Mouse (Mus musculus) MN1 (cell line): ENCODE measurements around the gene Cyp2d12.
"Not testable (repeated sequence)": the region's sequence is repeated elsewhere in the genome, so short reads cannot be mapped to it uniquely, and the experiment has no call there.

Source experiments
- DNase-seq: peaks from one replicate; pipeline ENCODE4 v3.0.0-alpha.2; 2016; ENCODE audit warnings: low spot score

Gene Cyp2d12

DNA sequence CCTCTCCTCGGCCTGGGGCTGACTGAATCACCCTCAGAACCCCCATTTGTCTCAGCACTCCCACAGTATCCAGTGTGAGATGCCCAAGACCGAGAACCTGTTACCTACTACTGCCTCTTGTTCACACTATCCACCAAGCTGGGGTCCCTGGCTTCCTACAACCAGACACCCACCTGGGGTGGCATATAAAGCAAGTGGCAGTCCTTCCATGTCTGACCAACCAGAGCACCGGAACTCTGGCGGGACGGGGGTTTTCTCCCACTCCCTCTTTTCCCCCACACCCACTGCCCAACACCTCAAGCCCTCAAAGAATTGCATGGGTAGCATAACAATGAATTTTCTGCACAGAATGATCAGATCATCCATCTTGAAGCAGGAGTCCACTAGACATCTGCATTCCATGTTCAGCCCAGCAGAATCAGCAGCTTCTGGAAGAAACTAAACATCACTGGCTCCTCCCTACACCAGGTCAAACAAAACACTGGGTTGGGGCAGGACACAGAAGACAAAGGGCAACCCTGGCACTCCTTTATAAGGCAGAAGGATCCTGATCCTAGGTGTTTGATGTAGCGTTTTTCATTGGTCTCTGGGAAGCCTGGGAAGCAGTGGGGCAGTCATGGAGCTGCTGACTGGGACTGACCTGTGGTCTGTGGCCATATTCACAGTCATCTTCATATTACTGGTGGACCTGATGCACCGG is at the start of gene Cyp2d12:
Gene Cyp2d12 (plus strand): TSS at position 542 of the 700 bp plus-strand sequence.
- DNase-seq, result no peak

DNA sequence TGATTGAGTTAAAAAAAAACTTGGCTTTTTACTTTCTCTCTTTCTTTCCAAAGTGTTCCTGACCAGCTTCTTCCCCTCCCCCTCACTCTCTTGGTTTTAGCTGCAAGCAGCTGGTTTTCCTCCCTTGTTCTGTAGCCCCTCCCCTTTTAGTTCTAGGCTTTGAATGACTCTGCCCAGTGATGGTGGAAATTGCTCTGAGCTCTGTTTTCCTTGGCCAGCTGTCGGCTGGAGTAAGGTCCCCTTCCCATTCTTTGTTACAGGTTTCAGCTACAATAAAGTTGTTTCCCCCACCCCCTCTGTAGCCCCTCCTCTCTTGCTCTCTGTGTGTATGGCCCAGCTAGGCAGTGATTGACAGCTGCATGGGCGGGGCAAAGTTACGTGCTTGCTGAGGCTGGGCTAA is 47.9 kb upstream of the Cyp2d12 start:
- no peak for DNase-seq

- DNase-seq, result not testable (repeated sequence)
These were observed 47.1 kb upstream of the Cyp2d12 start for GRCm38 (mm10) chr15:82507740-82508139.

- not testable (repeated sequence) for DNase-seq
These were observed 45.4 kb upstream of the Cyp2d12 start for GRCm38 (mm10) chr15:82509495-82509894.

- not testable (repeated sequence) for DNase-seq
These were observed 44.4 kb upstream of the Cyp2d12 start for GRCm38 (mm10) chr15:82510500-82510899.

GRCm38 (mm10) chr15:82512111-82512510 is 42.8 kb upstream of the Cyp2d12 start:
- DNase-seq, result not testable (repeated sequence)

- DNase-seq, result not testable (repeated sequence)
These were observed 38.7 kb upstream of the Cyp2d12 start for GRCm38 (mm10) chr15:82516174-82516573.

- DNase-seq, result not testable (repeated sequence)
These were observed 27.5 kb upstream of the Cyp2d12 start for GRCm38 (mm10) chr15:82527371-82527770.

GRCm38 (mm10) chr15:82532721-82533120 is 22.2 kb upstream of the Cyp2d12 start:
- DNase-seq, result not testable (repeated sequence)

DNA sequence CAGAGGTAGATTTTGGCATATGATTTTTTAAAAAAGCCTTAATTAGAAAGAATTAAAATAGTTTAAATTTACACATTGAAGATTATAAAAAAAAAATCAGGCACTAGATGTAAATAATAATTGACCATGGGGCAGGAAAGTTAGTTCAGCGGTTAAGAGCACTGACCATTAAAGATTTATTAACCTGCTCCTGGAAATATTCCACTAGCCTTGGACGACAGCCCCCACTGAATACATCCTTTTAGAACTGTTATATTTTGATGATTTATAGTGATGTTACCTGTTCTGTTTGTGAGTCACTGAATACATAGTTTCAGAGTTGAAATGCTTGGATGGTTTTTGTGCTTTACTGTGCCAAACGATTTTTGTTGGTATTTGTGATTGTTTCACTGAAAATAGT is 11.9 kb upstream of the Cyp2d12 start:
- not testable (repeated sequence) for DNase-seq

- DNase-seq, result not testable (repeated sequence)
These were observed 10.3 kb upstream of the Cyp2d12 start for GRCm38 (mm10) chr15:82544561-82544960.

DNA sequence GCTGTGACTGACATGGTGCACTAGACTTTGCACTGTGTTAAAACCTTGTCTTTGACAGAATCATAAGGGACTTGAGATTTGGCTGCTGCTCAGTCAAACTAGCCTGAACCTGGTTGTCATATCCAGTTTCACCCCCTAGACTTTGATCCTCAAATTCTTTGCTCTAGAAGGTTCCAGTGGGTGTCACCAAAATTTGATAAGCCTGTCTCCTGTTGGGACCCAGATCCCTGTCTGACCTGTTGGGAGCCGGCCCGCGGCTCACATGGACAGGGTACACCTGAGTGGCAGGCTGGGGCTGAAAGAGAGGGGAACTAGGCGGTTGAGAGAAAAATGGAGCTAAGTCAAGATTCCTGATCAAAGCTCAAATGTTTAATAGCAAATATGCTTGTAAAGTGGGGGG is 7.1 kb upstream of the Cyp2d12 start:
- DNase-seq, result not testable (repeated sequence)

DNA sequence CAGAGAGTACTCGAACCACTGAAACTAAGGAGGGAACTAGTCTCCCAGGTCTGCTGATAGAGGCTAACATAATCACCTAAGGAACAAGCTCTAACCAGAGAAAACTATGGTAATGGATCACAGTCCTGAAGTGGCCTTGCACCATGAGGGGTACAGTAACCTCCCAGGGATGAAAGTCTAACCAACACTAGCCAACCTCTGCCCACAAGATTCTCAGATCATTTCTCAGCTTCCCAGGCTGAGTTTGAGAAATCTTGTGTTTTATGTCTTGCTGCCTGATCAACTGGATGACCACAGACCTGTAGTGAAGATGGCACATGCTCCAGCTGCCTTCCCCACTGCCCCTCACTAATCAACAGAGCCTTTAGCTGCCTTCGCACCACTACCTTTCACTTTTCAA is 1.7 kb upstream of the Cyp2d12 start:
- DNase-seq, result not testable (repeated sequence)

GRCm38 (mm10) chr15:82572856-82573255 is 18.0 kb downstream of the Cyp2d12 start:
- DNase-seq, result no peak

GRCm38 (mm10) chr15:82579071-82579470 is 24.2 kb downstream of the Cyp2d12 start:
- no peak for DNase-seq

DNA sequence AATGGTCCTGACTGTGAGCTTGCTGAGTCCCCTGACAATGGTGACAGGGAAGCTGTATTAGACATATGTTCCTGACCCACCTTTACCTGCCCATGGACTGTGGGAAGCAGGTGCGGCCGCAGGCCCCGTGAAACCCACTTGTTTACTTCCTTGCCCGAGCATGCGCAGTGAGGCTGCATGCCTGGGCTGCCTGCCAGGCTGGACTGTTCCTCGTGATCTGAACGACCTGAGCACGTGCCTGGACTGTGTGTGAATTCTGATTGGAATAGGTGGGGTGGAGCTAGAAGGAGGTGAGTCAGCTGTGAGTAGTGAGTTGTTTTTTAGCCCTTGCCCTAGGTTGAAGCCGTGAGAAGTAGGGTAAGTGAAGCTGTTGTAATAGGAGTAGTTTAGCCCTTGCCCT is 27.7 kb downstream of the Cyp2d12 start:
- DNase-seq, result no peak
